Mouse (Mus musculus) ZHBTc4 (cell line): ENCODE measurements around the gene Tpk1.
A peak's percentile ranks its signal among the peaks of the same experiment; 100 is the strongest.

Experiments used
- DNase-seq: peaks from one replicate; pipeline ENCODE4 v3.0.0-alpha.2; 2011; ENCODE audit warnings: low read depth, low spot score

The Tpk1 gene

DNA sequence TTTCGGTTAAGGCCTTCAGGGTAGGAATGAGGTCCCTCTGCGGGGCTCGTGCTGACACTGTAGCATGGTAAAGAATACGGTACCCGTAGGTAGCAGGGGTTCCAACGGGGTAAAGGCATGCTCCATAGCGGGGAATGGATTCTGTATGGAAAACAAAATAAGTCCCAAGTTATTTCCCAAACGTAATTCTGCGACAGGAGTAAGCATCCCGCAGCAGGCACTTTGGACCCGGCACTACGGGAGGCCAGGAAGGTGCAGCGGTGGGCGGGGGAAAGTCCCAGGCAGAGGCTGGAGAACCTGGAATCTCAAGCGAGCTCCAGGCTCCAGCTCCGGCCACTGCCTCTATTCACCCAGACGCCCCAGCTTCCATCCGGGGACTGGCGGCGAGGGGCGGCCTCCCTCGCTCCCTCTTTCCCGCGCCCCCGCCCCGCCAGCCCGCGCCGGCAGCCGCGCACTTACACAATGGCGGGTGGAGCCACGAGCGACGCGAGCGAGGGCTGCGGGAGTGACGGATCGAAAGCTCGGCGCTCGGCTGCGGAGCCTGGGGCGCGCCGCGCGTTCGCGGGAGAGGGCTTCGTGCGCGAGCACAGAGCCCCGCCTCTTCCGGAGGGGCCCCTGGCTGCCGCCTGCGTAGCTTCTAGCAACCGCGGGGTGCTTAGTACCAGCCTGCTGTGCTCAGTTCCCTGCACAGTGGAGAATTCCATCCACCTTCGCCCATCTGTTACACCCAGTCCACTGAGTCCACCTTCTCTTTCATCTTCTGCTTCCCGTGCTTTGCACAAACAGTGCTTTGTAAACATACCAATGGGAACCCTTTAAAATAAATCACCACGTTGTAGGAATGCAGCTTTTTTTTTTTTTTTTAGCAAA, at the start of gene Tpk1:
TSS of gene Tpk1 (minus strand) at position 602 of the 870 bp plus-strand sequence.
- DNase-seq = peak; percentile 97

- no peak for DNase-seq
Measured at GRCm38 (mm10) chr6:43702810-43703614, 36.9 kb upstream of the Tpk1 start.

DNA sequence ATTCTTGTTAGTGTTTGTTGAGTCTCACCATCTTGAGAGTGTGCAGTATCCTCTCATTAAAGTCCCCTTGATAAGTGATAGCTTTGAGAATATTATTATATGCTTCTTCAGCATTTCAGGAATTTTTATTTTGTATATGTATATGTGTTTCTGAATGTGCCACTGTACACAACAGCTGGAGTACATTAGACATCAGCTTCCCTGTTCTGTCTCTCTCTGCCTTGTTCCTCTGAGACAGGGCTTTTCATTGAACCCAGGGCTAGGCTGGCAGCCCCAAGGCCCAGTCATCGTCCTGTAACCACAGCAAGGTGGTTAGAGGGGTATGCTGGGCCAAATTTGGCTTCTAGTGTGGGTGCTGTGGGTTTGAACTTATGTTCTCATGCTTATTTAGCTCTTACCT, 25.8 kb upstream of the Tpk1 start:
- no peak for DNase-seq

DNA sequence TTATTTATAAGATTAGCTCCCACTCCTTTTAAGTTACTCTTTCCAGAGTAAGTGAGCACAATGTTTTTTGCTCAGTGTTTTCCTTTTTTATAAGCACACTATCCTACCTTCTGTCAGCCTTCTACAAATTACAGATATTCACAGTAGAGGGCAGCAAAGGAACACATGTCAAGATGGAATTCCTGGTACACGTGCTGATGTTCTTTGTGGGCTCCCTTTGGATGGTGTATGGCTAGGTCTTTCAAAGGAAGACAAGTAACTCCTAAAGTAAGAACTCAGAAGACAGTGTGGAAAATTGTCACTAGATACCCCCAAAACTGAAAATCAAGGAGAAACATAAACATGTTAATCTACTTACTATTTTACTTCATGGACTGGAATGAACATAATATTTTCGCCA, 19.9 kb upstream of the Tpk1 start:
- peak; percentile 14 for DNase-seq

DNA sequence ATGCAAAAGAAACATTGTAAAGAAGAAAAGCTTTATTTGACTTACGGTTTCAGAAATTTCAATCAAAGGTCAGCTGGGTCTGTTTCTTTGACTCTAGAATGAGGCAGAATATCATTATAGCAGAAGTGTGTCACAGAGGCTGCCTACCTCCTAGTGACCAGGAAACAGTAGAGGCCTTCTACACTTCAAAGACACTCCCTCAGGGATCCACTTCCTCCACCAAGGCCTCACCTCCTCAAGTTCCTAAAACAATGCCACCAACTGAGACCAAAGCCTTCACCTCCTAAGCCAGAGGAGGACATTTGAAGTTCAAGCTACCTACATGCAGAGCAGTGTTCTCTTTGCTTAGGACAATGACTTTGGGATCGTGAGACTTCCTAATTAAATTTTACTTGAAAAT, 16.5 kb upstream of the Tpk1 start:
- DNase-seq = no peak

GRCm38 (mm10) chr6:43678689-43679212, 12.7 kb upstream of the Tpk1 start:
- no peak for DNase-seq

GRCm38 (mm10) chr6:43677566-43677965, 11.5 kb upstream of the Tpk1 start:
- no peak for DNase-seq

DNA sequence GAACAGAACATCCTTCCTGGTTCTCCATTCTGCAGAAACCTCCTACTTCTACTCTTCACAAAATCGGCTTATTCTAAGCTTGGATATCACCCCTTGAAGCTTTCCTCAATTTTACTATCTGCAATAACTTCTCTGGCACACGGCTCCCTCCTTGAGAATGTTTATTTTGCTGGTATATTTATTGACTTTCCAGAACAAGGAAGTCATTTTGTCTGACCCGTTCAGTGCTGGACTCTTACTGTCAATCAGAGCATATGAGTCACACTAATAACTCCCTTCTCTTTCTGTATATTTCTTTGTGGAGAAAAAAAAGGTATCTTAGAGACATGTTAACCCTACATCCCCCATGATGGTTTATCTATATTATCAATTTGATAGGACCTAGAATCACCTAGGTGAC, 10.1 kb upstream of the Tpk1 start:
- DNase-seq = no peak

DNA sequence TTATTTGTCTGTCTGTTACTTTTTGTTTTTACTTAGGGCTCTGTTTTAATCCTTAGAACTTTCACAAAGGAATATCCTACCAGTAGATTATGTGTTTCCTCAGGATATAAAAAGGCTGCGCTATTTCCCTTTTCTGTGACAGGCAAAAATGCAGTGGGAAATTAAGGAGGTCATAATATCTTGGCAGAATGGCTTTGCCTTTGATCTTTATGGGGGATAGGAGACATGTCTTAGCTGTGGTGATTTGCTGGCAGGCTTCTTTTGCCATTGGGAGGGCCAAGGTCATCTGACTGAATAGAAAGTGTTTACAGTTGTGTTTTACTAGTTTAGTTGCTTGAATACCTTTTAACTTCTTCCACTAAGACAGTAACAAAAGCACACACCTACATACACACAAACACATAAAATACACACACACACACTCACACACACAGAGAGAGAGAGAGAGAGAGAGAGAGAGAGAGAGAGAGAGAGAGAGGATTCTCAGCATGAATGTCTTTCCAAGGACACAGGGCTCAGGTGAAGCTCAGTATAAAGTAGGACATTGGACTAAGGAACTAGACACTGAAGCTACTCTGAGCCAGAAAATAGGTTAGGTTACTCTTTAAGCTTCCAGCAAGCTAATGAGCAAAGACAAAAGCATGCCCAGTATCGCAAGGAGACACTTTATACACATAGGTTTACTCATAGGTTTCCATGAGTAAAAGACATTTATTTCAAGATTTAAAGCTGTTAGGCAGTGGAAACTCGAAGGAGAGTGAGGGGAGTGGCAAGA, 9.1 kb upstream of the Tpk1 start:
- DNase-seq = no peak

DNA sequence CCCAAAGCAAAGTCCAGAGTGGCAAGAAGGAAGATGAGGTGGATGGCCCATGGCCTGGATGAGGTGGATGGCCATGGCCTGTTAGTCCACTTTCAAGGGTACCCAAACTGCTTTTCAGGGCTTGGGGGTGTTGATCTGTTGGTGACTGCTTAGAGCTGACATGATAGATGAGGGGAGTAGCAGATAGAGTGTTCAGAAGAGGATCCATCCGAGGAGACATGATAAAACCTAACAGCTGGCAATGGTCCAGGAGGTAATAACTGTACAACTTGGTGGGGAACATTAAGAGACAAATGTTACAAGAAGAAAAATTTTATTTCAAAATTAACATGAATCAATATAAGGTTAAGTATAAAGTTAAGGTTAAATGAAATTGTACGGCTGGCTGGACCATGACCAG, 4.9 kb upstream of the Tpk1 start:
- DNase-seq = no peak

- no peak for DNase-seq
Measured at GRCm38 (mm10) chr6:43667681-43668080, 1.6 kb upstream of the Tpk1 start.

GRCm38 (mm10) chr6:43666611-43667400, 728 bp upstream of the Tpk1 start:
- DNase-seq = no peak

GRCm38 (mm10) chr6:43661822-43662221, 4.3 kb downstream of the Tpk1 start:
- DNase-seq = no peak

DNA sequence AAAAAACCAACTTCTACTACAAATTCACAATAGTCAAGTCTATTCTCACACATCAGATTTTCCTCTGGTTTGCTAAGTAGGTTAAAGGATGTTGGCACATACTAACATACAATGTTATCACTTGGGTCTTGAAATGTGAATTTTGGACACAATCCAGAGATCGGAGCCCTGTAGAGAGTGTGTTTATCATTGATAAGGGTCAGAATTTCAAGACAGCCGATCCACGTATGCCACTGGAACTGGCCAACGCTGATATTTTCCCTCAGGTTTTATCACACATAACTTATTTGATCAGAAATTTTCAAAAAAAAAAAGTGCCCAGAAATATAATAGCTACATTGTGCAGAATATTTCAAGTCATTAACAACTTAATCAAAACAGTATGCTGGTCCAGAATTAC, 7.8 kb downstream of the Tpk1 start:
- DNase-seq = no peak

GRCm38 (mm10) chr6:43657845-43658244, 8.2 kb downstream of the Tpk1 start:
- DNase-seq = no peak

GRCm38 (mm10) chr6:43654876-43655456, 11.1 kb downstream of the Tpk1 start:
- peak; percentile 11 for DNase-seq

GRCm38 (mm10) chr6:43649516-43649915, 16.6 kb downstream of the Tpk1 start:
- DNase-seq = no peak

DNA sequence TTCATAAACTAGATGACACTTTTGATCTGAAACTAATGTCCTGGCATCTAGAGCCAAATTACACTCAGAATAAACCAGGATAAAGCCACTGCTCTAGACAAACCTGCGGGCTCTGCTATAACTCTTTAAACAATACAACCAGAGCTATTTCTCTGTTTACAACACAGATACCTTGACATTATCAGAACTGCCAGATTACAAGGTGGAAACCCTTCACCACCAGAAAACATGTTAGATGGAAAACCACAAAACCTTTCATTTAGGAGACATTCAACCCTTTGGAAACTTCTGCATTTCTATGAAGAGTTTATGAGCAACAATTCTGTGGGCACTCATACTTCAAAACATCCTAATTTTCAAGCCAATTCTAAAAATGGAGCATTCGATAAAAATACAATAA, 20.4 kb downstream of the Tpk1 start:
- no peak for DNase-seq

GRCm38 (mm10) chr6:43645105-43645504, 21.0 kb downstream of the Tpk1 start:
- DNase-seq = no peak

GRCm38 (mm10) chr6:43643718-43644117, 22.4 kb downstream of the Tpk1 start:
- DNase-seq = no peak

DNA sequence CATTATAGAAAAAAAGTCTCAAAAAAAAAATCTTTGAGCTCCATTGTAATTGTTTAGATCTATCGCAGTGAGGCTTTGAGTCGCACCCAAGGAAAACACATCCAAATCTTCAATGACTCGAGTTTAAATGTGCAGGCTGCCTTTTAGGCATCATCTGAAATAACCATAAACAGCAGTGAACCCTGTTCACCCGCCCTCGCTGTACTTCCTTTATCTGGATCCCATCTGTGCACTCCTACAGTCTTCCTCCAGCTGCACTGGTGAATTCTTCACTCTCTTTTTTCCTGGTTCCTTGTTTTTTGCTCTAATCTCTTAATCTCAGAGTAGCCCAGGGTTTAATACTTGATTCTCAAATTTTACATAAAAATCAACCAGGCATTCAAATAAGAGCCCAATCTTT, 23.7 kb downstream of the Tpk1 start:
- DNase-seq = no peak
